8 mouse cellular contexts compared by ENCODE assay signal in genomic region chr19:29947891-29948801, GRCm38 (mm10). TPM values are rescaled to one million over a fixed set of nuclear protein-coding genes. Genes with fewer than 3 reads are reported as not detected.
DNase-seq lines count a peak whose midpoint lies in the region; ATAC-seq lines count a peak whose summit lies in the region.

No protein-coding gene starts in this region.

- peak overlapping the region; percentile 44 for H3K4me3 ChIP-seq in hindbrain, embryonic 16.5 days (ENCODE audit: low read length)

- peak overlapping the region; percentile 41 for H3K9ac ChIP-seq in hindbrain, embryonic 16.5 days (ENCODE audit: low read depth, low read length)

- H3K9me3 ChIP-seq in hindbrain, embryonic 16.5 days (ENCODE audit: control insufficient read depth, low read length): no peaks in the 10 kb centered on the region

- no peaks in the 10 kb centered on the region for H3K4me1 ChIP-seq in hindbrain, embryonic 16.5 days (ENCODE audit: control insufficient read depth, insufficient read depth, low read depth, low read length)

- no peaks in the 10 kb centered on the region for H3K27me3 ChIP-seq in hindbrain, embryonic 16.5 days (replicated peaks; ENCODE audit: control insufficient read depth, insufficient read depth, low read length)

- ATAC-seq in hindbrain, embryonic 16.5 days: peak; percentile 99

- DNase-seq in adipocyte (ENCODE audit: low spot score): peak; percentile 38
- peak; percentile 93 for DNase-seq in embryo, embryonic 10 days (ENCODE audit: low spot score)
- peak; percentile 74 to 75 for DNase-seq in gastrocnemius, adult 8-10 months (ENCODE audit: low spot score in 2 of 2)
- DNase-seq in layer of hippocampus, postnatal 36 days: peak; percentile 66 to 71
- DNase-seq in lung, postnatal 14 days: peak; percentile 76
- DNase-seq in retina, adult 2 months (ENCODE audit: low read depth, low spot score): peak; percentile 22
- peak; percentile 47 for DNase-seq in thymus, postnatal 25 days

- WGBS in hindbrain, embryonic 16.5 days: 23% methylated on average over 25 of the region's 25 CpGs

- no peaks in the 10 kb centered on the region for H3K36me3 ChIP-seq in hindbrain, embryonic 16.5 days (ENCODE audit: control insufficient read depth, insufficient read depth, low read length)

- no peak overlapping the region for H3K27ac ChIP-seq in hindbrain, embryonic 16.5 days (ENCODE audit: low read depth, low read length)

- H3K4me2 ChIP-seq in hindbrain, embryonic 16.5 days (ENCODE audit: low read length): peak overlapping the region; percentile 84

RNA-seq across cellular contexts. Expression of gene Il33, which starts 23.2 kb away (rescaled TPM):
- total RNA-seq in gastrocnemius, adult 8-10 months (2022): 1 to 10 TPM; 3.3 to 6.4 (median 5.3) TPM
- 4.3 and 7.2 TPM in 2 replicates for polyA plus RNA-seq in hindbrain, embryonic 16.5 days (2015; fragmentation: Nextera tagmentation; extraction: Ambion mirVana)
- total RNA-seq in layer of hippocampus, postnatal 36 days (2021): 10 to 100 TPM; 31.9 to 34.2 TPM

RNA-seq across cellular contexts. Expression of gene Trpd52l3, which starts 55.4 kb away (rescaled TPM):
- total RNA-seq in gastrocnemius, adult 8-10 months (2022): not detected
- not detected in 2 replicates for polyA plus RNA-seq in hindbrain, embryonic 16.5 days (2015; fragmentation: Nextera tagmentation; extraction: Ambion mirVana)
- total RNA-seq in layer of hippocampus, postnatal 36 days (2021): not detected

Comparison
In these comparisons a context has a peak if more than half of its experiments do, and no peak if none do; other contexts are left out.
1. DNase-seq: peak in every context shown above with its lines; median percentile 93 in embryo, embryonic 10 days; 76 in lung, postnatal 14 days; 74 in gastrocnemius, adult 8-10 months; 68 in layer of hippocampus, postnatal 36 days; 47 in thymus, postnatal 25 days; 38 in adipocyte; 22 in retina, adult 2 months.
2. RNA of gene Il33, which starts 23.2 kb away (total RNA-seq): 31.9 to 34.2 TPM in layer of hippocampus, postnatal 36 days; 3.3 to 6.4 TPM in gastrocnemius, adult 8-10 months; every median in the first group is over 4 times any median in the second.